Mouse (Mus musculus) thymus, postnatal 4 days (tissue): ENCODE results near the gene Smg6.
"Not testable (repeated sequence)": the region's sequence is repeated elsewhere in the genome, so short reads cannot be mapped to it uniquely, and the experiment has no call there.

ENCODE experiments used
- DNase-seq: peaks from one replicate; pipeline ENCODE4 v3.0.0; 2021

Smg6 gene

DNA sequence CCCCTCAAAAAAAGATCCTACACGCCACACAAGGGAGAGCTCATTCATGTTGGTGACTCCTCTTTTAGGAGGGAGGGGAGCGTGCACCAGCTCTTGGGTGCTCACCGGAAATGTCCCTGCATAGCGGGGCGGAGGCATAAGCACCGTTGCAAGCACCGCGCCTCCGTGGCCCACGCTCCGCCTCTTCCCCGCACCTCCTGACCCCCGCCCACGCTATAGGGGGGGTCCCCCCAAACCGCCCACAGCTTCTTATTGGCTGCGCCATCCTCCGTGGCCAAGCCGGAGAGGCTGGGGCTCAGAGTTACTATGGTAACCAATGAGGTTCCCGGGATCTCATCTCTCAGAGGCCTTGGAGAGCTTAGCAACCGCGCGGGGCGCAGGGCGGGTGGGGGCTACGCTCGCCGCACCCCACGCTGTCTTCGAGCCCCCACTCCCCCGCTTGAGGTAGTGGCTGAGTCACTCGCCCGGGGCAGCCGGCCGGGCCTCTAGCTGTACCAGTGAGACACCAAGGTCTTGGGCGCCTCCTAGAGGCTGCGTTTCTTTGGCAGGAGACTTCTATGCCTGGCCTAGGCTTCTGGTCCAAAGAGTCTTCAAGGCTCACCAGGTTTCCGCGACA is 244.6 kb downstream of the Smg6 start:
- peak; percentile 95 for DNase-seq

DNA sequence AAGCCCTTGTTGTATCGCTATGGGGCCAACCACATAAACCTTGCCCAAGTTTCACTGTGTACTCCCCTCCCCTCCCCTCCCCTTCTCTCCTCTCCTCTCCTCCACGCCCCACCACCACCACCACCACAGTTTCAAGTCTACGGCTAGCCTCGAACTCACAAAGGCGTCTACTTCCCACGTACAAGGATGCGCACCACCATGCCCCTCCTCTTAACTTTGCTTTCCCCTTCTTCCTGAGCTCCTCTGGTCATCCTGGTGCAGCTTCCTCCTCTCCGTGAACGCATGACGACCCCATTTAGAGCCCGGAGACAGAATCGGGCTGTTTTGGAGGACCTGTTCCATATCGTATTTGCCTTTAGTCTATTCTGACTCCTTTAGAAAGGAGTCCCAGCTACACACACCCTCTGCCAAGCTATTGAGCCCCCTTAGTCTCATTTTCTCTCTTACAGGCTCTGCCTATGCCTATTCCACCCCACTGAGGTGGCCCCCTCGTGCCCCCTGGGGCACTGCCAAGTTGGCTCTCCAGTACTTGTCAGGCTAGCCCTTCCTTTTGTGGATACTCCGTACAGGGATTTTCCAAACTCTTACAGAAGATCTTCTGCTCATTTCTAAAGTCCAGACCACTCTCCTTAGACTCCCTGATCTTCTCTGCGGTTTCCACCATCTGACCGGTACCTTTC is 245.7 kb downstream of the Smg6 start:
- DNase-seq = no peak

DNA sequence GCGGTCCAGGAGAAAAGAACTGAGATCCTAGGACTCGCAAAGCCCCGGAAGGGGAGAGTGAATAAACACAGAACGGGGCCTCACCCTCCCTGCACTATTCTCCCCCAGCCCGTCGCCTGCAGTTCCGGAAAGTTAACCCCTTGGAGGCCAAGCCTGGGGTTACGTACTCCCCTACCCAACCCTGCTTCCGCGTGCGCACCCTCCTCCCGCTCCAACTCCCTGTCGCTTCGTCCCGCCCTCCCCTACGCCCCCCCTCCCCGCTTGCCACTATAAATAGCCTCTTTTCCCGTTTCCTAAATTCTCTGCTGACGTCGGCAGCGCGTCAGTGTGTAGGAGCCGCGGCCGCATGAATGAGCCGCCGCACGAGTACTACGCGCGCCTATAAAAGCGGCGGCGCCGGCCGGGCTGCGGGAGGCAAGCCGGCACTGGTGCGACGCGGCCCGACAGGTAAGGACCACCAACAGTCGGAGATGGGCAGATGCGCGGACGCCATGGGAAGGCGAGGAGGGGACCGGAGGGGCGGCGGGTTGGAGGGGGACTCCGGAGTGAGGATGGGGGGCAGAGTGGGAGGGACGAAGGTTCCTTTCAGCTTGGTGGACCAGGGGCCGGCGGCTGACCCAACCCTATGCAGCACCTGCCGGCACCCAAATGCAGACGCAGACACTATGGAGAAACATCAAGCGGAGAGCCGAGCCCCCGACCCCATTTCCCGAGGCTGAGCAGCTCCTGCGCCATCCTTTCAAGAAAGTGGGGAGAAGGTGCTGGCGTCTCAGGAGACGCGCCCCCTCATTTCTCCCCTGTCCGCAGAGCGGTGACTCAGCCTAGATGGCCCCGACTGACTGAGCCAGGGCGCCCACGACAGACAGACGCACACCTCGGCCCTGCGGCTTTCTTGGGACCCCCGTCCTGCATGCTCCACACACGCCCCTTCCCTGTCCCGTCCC is 246.8 kb downstream of the Smg6 start:
- peak; percentile 68 for DNase-seq

DNA sequence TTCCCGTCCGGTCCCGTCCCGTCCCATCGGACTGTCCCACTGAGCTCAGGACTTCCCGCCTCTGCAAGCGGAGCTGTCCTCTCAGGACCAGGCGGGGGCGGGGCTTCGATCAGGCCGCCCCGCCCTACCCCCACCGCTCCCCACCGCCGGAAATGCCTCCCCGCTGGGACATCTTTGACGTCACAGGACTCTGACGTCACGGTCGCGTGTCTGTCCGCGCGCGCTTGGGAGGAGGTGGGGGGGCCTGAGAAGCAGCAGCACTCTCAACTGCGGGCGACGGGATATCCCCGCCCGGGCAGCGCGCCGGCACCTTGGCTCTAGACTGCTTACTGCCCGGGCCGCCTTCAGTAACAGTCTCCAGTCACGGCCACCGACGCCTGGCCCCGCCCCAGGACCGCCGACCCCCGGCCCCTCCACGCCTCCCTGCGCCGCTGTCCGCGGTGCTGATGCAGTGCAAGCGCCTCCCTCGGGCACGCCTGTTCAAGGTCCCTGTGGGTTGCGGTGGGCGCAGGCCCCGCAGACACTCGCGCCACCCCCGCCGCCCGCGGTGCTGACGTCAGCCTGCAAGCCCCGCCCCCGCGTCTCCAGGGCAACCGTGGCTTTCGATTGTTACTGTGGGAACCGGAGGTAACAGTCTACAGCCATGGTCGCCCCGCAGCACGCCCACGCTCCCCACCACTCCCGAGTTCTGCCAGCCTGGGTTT is 247.6 kb downstream of the Smg6 start:
- peak; percentile 94 for DNase-seq

DNA sequence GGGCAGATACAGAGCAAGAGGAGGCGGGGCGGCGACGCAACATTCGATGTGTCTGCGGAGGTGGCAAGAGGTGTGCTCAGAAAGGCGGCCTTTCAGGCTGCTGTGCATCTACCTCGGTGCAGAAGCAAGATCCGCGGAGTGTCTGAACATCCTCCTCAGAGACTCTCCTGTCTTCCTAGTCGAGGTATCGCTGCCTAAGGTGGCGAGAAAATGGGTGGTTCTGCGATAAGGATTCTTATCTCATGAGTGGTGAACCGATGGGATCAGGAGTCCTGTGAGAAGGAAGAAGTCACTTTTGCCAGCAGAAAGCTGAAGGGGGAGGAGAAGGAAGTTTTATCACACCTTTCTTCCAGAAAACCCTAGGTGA is 248.2 kb downstream of the Smg6 start:
- no peak for DNase-seq

DNA sequence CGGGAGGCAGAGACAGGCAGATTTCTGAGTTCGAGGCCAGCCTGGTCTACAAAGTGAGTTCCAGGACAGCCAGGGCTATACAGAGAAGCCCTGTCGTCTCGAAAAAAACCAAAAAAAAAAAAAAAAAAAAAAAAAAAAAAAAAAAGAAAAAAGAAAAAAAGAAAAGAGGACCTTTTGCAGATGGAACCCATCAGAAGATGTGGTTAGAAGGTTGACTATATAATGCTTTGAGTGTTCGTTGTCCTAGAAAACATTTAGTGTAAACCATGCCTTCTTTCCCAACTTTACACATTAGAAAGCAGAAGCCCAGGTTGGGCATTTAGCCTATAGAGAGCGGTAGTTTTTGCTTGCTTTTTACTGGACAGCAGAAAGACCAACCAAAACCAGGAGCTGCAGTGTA is 249.0 kb downstream of the Smg6 start:
- not testable (repeated sequence) for DNase-seq

DNA sequence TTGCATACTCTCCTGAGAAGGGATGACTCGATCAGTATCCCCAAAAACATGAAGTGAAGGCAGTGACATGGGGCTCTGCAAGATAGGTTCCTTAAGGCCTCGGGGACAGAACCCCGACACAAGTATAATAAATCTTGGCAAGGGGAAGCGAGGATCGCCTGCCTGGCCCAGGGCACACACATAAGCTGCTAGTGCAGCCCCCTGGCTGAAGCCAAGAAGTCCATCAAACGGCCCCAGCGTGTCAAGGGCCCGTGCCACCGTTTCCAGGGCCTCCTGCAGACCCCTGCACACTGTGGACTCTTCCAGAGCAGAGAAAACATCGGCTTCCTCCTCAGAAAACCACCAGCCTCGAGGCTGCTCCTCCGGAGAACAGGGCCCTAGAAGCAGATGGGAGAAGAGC is 252.4 kb downstream of the Smg6 start:
- DNase-seq = no peak

DNA sequence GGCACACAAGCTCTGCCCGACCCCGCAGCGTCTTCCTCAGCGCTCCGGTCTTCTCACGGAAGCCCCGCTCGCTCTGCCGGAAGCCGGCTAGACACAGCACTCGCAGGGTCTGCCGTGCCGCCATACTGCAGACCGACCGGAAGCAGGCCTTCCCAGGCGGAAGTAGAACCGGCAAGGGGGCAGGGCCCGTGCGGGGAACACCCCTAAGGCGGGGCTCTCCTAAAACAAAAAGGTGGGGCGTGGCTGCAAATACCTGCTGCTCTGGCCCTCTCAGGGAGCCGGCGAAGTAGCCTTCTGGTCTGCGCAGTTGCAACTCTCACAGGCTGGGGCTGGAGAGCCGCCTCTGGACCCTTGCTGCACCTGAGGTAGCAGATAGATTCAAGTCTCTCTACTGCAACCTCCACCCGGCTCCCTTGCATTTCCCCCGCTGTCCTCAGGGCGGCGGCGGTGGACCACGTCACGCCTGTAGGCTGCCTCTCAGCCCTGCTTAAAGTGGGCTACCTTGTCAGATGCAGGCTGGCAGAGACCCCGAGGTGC is 253.1 kb downstream of the Smg6 start, which contains the start of gene Ovca2:
Ovca2 (minus strand) TSS at position 164 of the 537 bp plus-strand sequence.
- peak; percentile 94 for DNase-seq

DNA sequence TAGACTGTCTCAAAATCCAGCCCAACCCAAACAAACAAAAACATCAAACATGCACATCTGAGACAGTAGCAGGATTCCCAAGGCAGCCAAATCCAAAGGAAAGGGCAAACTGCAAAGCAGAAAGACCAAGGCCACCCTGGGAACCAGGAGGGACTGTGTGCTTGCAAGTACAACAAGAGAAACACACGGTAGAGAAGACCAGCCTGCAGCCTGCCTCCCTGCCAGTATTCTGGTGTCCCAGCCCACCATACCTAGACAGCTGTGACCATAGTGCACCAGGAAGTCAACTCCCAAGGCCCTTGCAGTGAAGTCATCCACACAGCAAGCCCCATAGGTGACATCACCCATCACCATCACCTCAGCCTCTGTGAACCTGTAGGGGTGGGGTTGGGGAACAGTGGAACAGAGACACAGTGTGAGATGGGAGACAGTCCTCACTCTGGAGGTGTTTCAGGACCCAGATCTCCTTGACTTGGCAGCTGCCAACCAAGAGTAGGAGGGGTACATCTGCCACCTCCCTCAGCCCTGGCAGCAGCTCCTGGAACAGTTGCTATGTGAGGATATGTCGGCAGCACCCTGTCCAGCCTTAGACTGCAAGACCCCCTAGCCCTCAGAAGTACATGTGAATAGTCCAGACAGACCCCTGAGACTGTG is 258.4 kb downstream of the Smg6 start:
- no peak for DNase-seq

DNA sequence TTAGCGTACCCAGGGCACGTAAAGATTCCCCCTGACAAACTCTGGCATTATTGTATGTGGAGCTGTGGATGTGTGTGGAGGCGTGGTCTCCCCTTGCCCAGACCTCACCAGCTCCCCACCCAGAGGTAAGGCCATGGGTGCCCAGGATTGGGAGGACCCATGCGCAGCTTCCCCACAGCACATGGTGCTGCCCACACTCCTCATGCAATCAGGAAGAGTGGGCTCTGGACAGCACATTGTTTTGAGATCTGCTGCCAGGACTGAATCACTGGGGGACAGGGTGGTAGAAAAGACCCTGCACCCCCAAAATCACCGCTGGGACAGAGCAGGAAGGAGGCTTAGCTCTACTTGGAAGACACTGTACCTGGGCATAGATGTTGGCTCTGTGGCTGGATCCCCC is 258.9 kb downstream of the Smg6 start:
- no peak for DNase-seq

DNA sequence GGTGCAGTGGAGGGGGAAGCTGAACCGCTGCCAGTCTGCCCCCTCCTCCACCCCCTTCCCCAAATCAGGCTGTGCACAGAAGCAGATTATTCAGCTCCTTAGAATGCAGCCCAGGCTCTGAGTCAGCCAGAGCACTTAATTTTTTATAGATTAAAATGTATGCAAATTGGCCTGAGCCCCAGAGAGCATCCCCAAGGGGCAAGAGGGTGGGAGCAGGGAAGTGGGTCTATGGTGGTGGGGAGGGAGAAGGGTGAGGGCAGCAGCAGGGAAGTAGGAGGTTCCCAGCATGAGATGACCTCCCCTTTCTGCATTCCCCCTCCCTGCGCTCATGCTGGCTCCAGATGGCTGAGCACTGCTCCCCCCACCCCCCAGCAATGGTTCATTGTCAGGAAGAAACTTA is 259.4 kb downstream of the Smg6 start:
- DNase-seq = no peak

DNA sequence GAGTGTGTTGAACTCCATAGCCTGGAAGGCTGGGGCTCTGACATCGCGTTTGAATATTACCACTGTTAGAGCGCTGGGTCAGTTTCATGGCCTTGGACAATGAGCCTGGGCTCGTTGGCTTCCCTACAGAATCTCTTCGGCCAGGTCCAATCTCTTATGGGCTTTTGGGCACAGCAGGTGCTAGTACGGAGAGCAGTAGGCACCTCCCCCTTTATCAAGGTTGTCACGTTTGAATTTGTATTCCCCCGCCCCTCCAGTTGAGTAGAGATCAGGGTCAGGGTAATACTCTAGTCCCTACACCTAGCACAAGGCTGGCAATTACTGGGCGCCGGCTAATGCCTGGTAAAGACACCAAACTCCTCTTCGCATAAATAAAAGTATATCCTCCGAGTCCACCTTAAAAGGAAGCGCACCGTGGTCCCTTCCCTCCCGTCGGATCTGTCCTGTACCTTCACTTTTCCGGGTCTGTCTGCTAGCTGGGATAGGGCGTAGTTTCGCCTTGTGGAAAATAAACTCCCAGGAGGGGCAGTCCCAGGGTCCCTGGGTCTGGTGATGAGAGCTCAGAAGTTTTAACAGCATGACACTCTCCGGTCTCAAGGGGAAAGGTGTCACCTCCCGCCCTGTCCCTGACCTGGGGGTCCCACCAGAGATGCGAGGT is 264.2 kb downstream of the Smg6 start:
- DNase-seq = no peak

DNA sequence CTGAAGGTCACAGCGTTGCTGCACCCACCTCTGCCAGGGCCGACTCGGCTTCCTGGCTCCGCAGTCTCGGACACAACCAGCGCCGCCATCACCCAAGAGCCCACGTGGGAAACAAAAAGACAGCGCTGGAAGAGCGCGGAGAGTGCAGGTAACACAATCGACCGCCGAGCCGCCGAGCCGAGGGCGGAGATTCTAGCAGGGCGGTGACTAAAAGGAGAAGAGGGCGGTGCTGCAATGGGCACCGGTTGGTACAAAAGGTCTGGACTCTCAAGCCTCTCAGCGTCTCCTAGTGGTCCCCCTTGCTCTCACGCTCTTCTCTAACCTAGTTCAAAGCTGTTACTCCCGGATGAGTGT is 264.7 kb downstream of the Smg6 start:
- DNase-seq = peak; percentile 86

DNA sequence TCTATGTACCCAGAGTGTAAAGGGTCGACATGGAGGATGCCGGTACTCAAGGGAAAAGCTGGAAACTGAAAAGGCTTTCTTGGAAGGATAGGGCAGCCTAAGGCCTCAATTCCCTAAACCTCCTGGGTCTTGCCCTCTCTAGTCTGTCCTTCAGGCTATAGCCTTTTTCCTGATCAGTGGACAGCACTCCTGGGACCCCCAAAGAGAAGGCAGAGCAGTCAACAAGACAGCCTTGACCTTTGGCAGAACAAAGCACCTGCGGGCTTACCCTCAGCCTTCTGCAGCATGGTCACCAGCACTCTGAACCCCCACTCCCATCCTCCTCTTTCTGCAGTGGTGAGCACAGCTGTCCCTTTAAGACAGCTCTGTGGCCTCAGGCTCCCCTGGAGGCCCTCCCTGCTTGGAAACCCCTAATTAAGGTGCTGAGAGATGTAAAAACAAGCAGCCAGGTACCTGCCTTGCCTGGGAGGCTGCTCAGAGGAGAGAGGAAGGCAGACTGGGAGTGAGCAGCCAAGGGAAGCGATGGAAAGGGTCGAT is 265.4 kb downstream of the Smg6 start, which contains the start of gene Dph1:
Dph1 (minus strand) TSS at position 337 of the 537 bp plus-strand sequence.
- no peak for DNase-seq

DNA sequence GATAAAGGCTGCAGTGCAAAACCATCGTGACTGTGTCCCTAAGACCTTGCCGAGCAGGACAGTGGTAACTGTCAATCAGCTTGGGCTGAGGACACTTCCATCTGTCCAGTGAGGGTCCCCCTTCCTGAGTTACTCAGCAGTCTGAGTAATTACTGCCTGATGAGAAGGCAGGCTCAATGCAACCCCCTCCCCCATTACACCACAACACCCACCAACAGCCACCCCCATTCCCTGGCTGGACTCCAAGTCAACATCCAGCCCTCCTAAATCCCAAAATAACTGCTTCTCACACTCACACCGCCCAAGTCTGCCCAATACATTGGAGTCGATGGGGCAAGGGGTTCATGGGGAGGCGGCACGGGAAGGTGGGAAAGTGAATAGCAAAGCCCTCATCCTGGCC is 266.2 kb downstream of the Smg6 start:
- DNase-seq = no peak

DNA sequence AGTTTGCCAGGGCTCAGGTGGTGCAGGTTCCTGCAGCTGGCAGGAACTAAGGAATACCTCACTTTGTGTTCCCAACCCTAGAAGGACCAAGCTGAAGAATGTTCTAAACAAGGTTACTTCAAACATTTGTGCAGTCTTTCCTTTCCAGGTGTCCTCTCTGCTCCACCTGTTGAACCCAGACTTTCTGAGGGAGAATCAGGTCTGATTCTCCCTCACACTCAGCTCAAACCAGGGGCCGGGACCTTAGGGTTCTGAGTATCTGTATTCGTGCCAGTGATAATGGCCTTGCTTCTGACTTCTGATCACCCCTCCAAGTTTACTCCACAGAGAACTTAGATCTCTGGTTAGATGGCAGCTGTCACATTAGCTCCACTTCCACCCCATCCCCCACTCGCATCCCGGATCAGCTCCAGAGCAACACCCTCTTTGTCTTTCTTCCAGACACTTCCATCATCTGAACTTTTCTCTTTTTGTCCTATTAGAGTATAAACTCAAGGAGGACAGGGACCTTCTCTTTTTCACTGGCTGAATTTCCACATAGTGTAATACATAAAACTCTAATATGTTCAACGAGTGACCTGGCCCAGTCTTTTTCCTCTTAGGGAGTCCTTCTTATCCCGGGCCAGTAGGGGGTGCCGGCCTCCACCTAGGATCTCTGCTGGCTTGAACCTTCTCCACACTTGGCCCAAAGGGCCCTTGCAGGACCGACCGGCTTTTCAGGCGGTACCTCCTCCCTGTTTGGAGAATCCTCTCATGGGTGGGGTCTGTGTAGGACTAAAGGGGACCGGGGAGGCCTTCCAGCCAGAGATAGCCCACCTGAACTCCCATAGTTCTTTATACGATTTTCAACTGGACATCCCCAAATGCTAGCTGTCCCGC is 267.0 kb downstream of the Smg6 start:
- peak; percentile 80 for DNase-seq

DNA sequence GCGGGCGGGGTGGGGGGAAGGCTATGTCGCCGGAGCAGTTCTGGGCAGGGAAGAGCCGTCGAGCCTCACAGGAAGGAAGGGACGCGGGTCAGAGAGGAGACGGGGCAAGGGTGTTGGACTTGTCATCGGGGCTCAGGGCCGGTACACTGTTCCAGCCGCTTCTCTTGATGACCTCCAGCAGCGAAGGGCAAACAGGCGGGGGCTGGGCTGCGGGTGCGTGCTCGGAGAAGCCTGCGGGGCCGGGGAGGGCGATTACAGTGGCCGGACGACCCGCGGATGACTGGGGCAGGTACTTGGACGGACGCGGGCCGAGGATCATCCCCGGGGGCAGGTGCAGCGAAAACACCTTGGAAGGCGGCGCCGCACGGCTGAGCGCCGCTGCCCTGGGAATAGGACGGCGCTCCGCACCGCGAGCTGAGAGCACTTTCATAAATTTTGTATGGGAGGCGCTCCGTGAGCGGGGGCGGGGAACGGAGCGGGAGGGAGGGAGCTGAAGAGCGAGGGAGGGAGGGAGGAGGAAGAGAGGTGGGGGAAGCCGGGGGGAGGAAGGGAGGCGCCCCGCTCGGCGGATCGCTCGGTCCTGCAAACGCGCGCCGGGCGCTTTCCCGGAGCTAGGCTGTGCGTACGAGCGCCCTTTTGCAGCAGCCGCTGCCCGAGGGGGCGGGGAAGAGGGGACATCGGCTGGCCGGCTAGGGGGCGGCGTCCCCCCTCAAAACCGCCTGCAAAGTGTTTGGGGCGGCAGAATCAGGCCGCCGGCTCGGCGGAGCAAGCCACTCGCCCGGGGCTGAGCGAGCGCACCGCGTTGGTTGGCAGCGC is 267.8 kb downstream of the Smg6 start, which contains the start of gene Rtn4rl1:
Rtn4rl1 (plus strand) TSS at position 528 of the 816 bp plus-strand sequence.
- peak; percentile 87 for DNase-seq

DNA sequence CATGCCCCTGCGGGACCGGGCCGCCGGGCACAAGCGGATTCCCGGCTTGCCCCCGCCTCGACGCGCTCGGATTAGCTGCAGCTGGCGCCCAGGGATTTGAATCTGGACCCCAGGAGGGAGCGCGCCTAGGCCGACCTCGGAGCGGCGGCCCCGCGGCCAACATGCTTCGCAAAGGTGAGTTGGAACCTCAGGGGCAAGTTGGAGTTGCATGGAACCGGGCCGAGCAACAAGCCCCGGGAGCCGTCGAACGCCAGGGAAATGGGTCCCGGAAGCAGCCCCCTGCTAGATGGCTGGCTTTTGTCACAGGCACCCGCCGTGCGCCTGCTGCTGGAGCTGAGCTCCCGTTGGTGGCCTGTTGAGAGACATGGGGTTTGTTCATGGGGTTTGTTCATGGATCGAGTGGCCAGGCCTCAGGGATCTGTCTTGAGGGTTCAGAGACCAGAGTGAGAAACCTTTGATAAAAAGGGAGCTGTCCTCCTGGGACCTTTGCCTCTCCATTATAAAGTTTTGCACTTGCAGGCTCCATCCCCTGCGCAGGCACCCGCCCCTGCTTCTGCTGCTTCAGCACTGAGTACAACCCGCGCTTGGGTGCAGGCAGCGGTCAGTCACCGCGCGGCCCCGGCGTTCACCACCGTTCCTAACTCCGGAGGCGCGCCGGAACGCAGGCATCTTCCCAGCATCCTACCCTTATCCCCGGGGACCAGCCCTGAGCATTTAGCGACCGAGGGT is 268.7 kb downstream of the Smg6 start:
- DNase-seq = peak; percentile 76
